Mouse (Mus musculus): ENCODE measurements around the gene Crybb1. TPM values are rescaled to one million over a fixed set of nuclear protein-coding genes. Genes with fewer than 3 reads are reported as not detected.

Crybb1 gene
- polyA plus RNA-seq, 1 experiment from 2014 or later, result not detected

- ChIA-PET CTCF (interaction anchor here (1.2 kb wide), 1 partner anchor 36 kb away, joined by 3 read pairs; no protein-coding TSS in a partner anchor), POLR2A (no interaction called here)
- TF ChIP-seq CTCF (IDR thresholded peaks at IDR 0.05), result no peak
- ATAC-seq, result no peak
- no peak for DNase-seq (ENCODE audit: low read depth, low spot score)
- no peaks in the 10 kb centered on the region for H3K27me3 ChIP-seq
- in situ Hi-C loops (cut with MboI; ENCODE audit: low pct_unique_long_range_greater_than_20kb), result loop anchor here (25.0 kb wide), 1 partner anchor 1588 kb away; no protein-coding TSS in a partner anchor
These were observed 43.8 kb downstream of the Crybb1 start for GRCm38 (mm10) chr5:112299399-112299798.

GRCm38 (mm10) chr5:112300112-112300511, 44.5 kb downstream of the Crybb1 start:
- no peak for ATAC-seq
- no peaks in the 10 kb centered on the region for H3K27me3 ChIP-seq
- in situ Hi-C loops (cut with MboI; ENCODE audit: low pct_unique_long_range_greater_than_20kb), result loop anchor here (25.0 kb wide), 1 partner anchor 1462 kb away; the partner anchor contains the start of genes Iscu and Sart3
- POLR2A ChIA-PET, result no interaction called here
- TF ChIP-seq CTCF (IDR thresholded peaks at IDR 0.05), result no peak
- DNase-seq (ENCODE audit: low read depth, low spot score), result no peak
- CTCF ChIA-PET, result interaction anchor here (0.9 to 1.2 kb wide), 3 partner anchors 9 to 59 kb away, joined by 3 to 5 read pairs (median 3); no protein-coding TSS in a partner anchor

DNA sequence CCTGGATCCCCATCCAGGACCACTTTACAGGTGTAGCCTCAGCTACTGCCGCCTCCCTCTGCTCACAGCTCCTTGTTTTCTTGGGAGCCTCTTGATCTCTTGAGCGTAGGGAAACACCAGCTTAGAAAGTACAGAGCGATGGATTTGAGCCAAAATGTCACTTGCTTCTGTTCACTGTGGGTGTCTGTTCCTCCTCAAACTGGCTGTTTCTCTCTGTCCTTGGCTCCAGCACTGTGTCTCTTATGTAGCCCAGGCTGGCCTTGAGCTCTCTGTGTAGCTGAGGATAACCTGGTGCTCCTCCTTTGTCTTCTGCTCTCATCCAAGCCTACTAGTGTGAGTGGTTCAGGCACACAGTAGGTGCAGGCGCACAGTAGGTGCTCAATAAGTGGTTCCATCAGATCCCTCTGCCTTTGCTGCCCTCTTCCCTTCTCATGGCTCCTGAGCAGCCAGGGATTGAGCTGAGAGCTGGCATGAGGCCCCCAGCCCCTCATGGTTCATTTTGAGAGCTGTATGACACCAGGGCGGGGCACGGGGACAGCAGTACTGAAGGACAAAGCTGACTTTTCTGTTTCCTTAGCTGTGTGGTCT, 45.2 kb downstream of the Crybb1 start:
- no peak for DNase-seq (ENCODE audit: low read depth, low spot score)
- POLR2A ChIA-PET, result interaction anchor here (1.6 kb wide), 1 partner anchor 21 kb away, joined by 4 read pairs; no protein-coding TSS in a partner anchor
- CTCF ChIA-PET, result interaction anchor here (0.9 to 1.4 kb wide), 4 partner anchors 9 to 60 kb away, joined by 3 to 5 read pairs (median 3); no protein-coding TSS in a partner anchor
- no peaks in the 10 kb centered on the region for H3K27me3 ChIP-seq
- no peak for ATAC-seq
- no peak for TF ChIP-seq CTCF (IDR thresholded peaks at IDR 0.05)
- in situ Hi-C loops (cut with MboI; ENCODE audit: low pct_unique_long_range_greater_than_20kb), result loop anchor here (25.0 kb wide), 1 partner anchor 1461 kb away; the partner anchor contains the start of genes Iscu and Sart3

DNA sequence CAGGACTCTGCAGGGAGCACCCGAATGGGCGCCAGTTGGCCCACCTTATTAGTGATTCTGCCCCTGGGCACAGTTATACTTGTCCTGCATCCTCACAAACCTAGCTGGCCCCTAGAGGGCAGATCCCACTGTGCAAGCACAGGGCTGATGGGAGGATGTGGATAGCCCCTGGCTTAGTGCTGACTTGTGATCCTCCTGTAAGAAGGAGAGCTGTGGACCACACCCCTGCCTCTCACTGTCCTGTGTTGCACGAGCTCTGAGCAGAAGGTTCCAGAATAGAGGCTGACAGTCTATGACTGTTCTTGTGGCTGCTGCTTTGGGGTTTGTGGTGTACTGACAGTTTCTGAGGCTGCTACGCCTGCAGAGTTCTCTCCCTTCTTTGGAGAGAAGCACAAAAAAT, 46.1 kb downstream of the Crybb1 start:
- ATAC-seq (no peak), DNase-seq (ENCODE audit: low read depth, low spot score) (no peak)
- no peak for TF ChIP-seq CTCF (IDR thresholded peaks at IDR 0.05)
- POLR2A ChIA-PET, result interaction anchor here (1.6 kb wide), 1 partner anchor 22 kb away, joined by 4 read pairs; no protein-coding TSS in a partner anchor
- CTCF ChIA-PET, result interaction anchor here (1.4 kb wide), 1 partner anchor 12 kb away, joined by 3 read pairs; no protein-coding TSS in a partner anchor
- in situ Hi-C loops (cut with MboI; ENCODE audit: low pct_unique_long_range_greater_than_20kb), result loop anchor here (25.0 kb wide), 1 partner anchor 1461 kb away; the partner anchor contains the start of genes Iscu and Sart3
- H3K27me3 ChIP-seq, result no peaks in the 10 kb centered on the region

DNA sequence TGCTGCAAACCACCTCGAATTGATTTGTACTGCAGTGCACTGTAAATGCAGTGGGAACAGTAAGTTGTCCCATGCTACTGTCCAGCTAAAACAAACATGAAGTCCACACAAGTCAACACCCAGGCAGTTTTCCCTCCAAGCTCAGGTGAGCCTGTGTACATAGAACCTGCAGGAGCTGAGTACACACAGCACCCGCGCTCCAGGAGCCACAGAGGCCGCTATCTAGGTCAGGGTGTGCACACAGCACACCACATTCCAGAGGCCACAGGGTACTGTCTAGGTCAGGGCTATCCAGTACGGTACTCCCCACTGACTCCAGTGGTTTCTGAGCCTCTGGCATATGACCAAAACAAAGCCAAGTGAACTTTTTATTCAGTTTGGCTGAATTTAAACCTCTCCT, 46.7 kb downstream of the Crybb1 start:
- ATAC-seq (no peak), DNase-seq (ENCODE audit: low read depth, low spot score) (no peak)
- in situ Hi-C loops (cut with MboI; ENCODE audit: low pct_unique_long_range_greater_than_20kb), result loop anchor here (25.0 kb wide), 1 partner anchor 1460 kb away; the partner anchor contains the start of genes Iscu and Sart3
- CTCF ChIA-PET, result no interaction called here
- no peak for TF ChIP-seq CTCF (IDR thresholded peaks at IDR 0.05)
- H3K27me3 ChIP-seq, result no peaks in the 10 kb centered on the region
- POLR2A ChIA-PET, result interaction anchor here (1.6 kb wide), 1 partner anchor 23 kb away, joined by 4 read pairs; no protein-coding TSS in a partner anchor

- TF ChIP-seq CTCF (IDR thresholded peaks at IDR 0.05), result no peak
- no peaks in the 10 kb centered on the region for H3K27me3 ChIP-seq
- ATAC-seq, result no peak
- in situ Hi-C loops (cut with MboI; ENCODE audit: low pct_unique_long_range_greater_than_20kb), result loop anchor here (25.0 kb wide), 1 partner anchor 1456 kb away; the partner anchor contains the start of genes Iscu and Sart3
- ChIA-PET CTCF (no interaction called here), POLR2A (no interaction called here)
- DNase-seq (ENCODE audit: low read depth, low spot score), result no peak
These were observed 50.2 kb downstream of the Crybb1 start for GRCm38 (mm10) chr5:112305842-112306241.

- no peak for TF ChIP-seq CTCF (IDR thresholded peaks at IDR 0.05)
- ChIA-PET CTCF (interaction anchor here (1.2 to 1.5 kb wide), 3 partner anchors 10 to 32 kb away, joined by 3 to 4 read pairs (median 3); no protein-coding TSS in a partner anchor), POLR2A (interaction anchor here (1.5 kb wide), 1 partner anchor 35 kb away, joined by 3 read pairs; no protein-coding TSS in a partner anchor)
- ATAC-seq (no peak), DNase-seq (ENCODE audit: low read depth, low spot score) (no peak)
- in situ Hi-C loops (cut with MboI; ENCODE audit: low pct_unique_long_range_greater_than_20kb), result loop anchor here (25.0 kb wide), 1 partner anchor 1449 kb away; the partner anchor contains the start of genes Iscu and Sart3
- no peaks in the 10 kb centered on the region for H3K27me3 ChIP-seq
These were observed 57.7 kb downstream of the Crybb1 start for GRCm38 (mm10) chr5:112313222-112313885.

DNA sequence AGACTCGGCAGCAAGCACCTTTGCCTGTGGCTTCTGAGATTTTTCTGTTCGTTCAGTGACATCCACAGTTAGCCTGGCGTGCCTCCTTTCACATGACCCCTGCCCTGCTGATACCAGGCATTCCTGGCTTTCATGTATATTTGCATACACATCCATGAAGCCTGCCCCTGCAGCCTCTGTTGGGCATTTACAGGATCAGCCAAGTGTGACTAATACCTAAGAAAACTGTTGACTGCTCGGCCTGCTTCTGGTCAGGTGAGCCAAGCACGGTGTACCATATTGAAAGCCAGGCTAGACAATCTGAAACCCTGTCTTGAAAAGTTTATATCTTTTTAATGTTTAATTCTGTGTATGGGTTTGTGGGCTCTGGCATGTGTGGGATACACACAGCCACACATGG, 60.9 kb downstream of the Crybb1 start:
- peak; percentile 18 for ATAC-seq
- in situ Hi-C loops (cut with MboI; ENCODE audit: low pct_unique_long_range_greater_than_20kb), result loop anchor here (25.0 kb wide), 1 partner anchor 1446 kb away; the partner anchor contains the start of genes Iscu and Sart3
- TF ChIP-seq CTCF (IDR thresholded peaks at IDR 0.05), result no peak
- DNase-seq (ENCODE audit: low read depth, low spot score), result no peak
- no peaks in the 10 kb centered on the region for H3K27me3 ChIP-seq
- ChIA-PET POLR2A (no interaction called here), CTCF (interaction anchor here (1.4 kb wide), 1 partner anchor 20 kb away, joined by 3 read pairs; no protein-coding TSS in a partner anchor)

DNA sequence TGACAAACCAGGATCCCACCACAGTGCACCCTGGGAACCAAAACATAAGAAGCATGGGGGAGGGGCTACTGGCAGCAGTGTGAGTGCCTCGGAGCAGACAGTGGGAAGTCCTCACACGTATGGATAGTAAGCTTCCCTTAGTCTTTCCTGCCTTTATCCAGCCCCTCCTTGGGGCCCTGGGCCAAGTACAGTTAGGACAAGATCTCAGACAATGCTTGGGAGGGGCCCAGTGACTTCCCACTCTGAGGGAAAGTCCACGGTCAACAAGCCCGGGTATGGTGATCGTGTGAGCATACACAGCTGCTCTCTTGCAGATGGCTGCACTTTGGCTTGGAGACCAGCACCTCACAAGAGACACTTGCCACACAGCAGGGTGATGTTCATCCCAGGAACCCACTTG, 61.7 kb downstream of the Crybb1 start:
- no peak for TF ChIP-seq CTCF (IDR thresholded peaks at IDR 0.05)
- H3K27me3 ChIP-seq, result no peaks in the 10 kb centered on the region

More for the DNA sequence above, 61.7 kb downstream of the Crybb1 start:
- ATAC-seq (no peak), DNase-seq (ENCODE audit: low read depth, low spot score) (no peak)
- in situ Hi-C loops (cut with MboI; ENCODE audit: low pct_unique_long_range_greater_than_20kb), result loop anchor here (25.0 kb wide), 1 partner anchor 1445 kb away; the partner anchor contains the start of genes Iscu and Sart3
- ChIA-PET CTCF (interaction anchor here (0.8 to 1.5 kb wide), 3 partner anchors 10 to 27 kb away, joined by 3 read pairs; no protein-coding TSS in a partner anchor), POLR2A (no interaction called here)

Other genes with a start within 250 kb of the Crybb1 start
- not detected for gene Cryba4, start 3.3 kb upstream of the Crybb1 start, polyA plus RNA-seq (2021)
- 92.3 TPM for gene Tpst2, start 20.9 kb downstream of the Crybb1 start, polyA plus RNA-seq (2021)
- gene Tfip11, start 70.5 kb downstream of the Crybb1 start, polyA plus RNA-seq (2021), result 43.2 TPM
- gene Srrd, start 87.2 kb downstream of the Crybb1 start, polyA plus RNA-seq (2021), result 23.8 TPM
- 34.1 TPM for gene Hps4, start 87.3 kb downstream of the Crybb1 start, polyA plus RNA-seq (2021)
- 0.05 TPM for gene Gm6583, start 100.2 kb downstream of the Crybb1 start, polyA plus RNA-seq (2021)
- gene Asphd2, start 139.1 kb downstream of the Crybb1 start, polyA plus RNA-seq (2021), result 1.8 TPM
- gene Gm6588, start 193.6 kb downstream of the Crybb1 start, polyA plus RNA-seq (2021), result not detected

All from Patski (cell line).